Mouse (Mus musculus): Measurements from ENCODE around the gene Brat1. TPM values are rescaled to one million over a fixed set of nuclear protein-coding genes. Genes with fewer than 3 reads are reported as not detected.

The Brat1 gene
- polyA plus RNA-seq (2017; shearing (Covaris generic)), result 10 to 100 TPM; 17.4 to 26.2 TPM

GRCm38 (mm10) chr5:140704378-140705251, at the start of gene Brat1:
TSS of gene Brat1 (plus strand) at chr5:140705011.

DNA sequence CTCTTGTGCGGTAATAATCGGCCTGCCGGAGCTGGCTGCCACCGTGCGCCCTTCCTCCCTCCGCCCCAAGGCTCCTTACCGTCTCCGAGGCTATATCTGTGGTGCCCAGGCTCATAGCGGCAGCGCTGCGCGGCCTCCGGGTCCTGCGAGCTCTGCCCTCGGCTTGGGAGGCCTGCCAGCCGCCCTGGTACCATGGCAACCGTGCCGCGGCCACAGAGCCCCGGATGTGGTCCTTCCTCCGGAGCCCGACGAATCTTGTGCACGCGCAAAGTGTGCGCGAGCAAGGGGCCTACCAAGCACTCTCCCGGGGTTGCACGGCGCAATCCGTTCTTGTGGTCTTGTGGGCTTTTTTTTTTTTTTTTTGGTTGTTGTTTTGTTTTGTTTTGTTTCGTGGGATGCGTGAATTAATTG, 2.7 kb upstream of the Brat1 start, which contains the start of gene Iqce:
TSS of gene Iqce (minus strand) at position 276 of the 411 bp plus-strand sequence.

DNA sequence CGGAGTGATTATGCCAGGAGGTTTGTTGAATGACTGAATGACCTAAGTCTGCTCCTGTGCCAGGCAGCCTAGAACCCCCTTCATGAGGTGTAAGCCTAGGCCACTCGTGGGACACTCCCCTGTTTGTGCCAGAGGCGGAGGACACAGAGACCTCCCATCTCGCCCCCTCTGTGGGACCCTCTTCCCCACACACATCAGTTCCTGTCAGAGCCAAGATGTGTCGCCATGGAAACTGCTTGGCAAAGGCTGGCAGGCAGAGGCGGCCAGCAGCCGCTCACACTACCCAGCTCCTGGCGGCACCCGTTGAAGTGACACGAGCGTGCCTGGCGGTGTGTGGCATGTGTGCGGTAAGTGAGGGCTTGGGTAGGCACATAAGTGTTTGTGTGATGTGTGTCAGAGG, 19.0 kb downstream of the Brat1 start, which contains the start of gene Amz1:
TSS of gene Amz1 (plus strand) at position 306 of the 400 bp plus-strand sequence.

Other genes with a start within 250 kb of the Brat1 start
- gene Chst12, start 199.5 kb upstream of the Brat1 start, polyA plus RNA-seq (2017; shearing (Covaris generic)), result 10 to 100 TPM; 31.1 to 43.3 TPM
- gene Grifin, start 139.9 kb upstream of the Brat1 start, polyA plus RNA-seq (2017; shearing (Covaris generic)), result 1 to 10 TPM; 5.6 to 6.6 TPM
- 100 to 1,000 TPM; 339 to 349 TPM for gene Lfng, start 97.7 kb upstream of the Brat1 start, polyA plus RNA-seq (2017; shearing (Covaris generic))
- gene Ttyh3, start 56.0 kb upstream of the Brat1 start, polyA plus RNA-seq (2017; shearing (Covaris generic)), result 10 to 100 TPM; 25.6 to 27.6 TPM
- 10 to 100 TPM; 17.1 to 29.7 TPM for gene Iqce, start 2.6 kb upstream of the Brat1 start, polyA plus RNA-seq (2017; shearing (Covaris generic))
- 1 to 10 TPM in 1 of 2 experiments, under 1 TPM in 1; 0.93 to 1.1 TPM for gene Amz1, start 19.1 kb downstream of the Brat1 start, polyA plus RNA-seq (2017; shearing (Covaris generic))
- 10 to 100 TPM; 21.9 to 25.7 TPM for gene Gna12, start 125.4 kb downstream of the Brat1 start, polyA plus RNA-seq (2017; shearing (Covaris generic))